Mouse (Mus musculus) heart, embryonic 12.5 days (tissue): ENCODE measurements around the gene Sdk1. TPM values are rescaled to one million over a fixed set of nuclear protein-coding genes. Genes with fewer than 3 reads are reported as not detected.

Experiments used
- ATAC-seq: fragments of 200-750 bp; cut with Nextera tagmentation; 2 replicates; pipeline ENCODE4 v1.8.0; 2017; ENCODE audit warnings: moderate TSS enrichment, moderate library complexity; ENCODE audit not compliant: insufficient number of reproducible peaks, low FRiP score
- H3K27ac ChIP-seq: fragments of 300-500 bp; sonication (generic); 2 replicates; pipeline ENCODE4 v1.5.1; 2016; ENCODE audit warnings: mild to moderate bottlenecking, moderate library complexity; ENCODE audit not compliant: poor library complexity, severe bottlenecking
- H3K27me3 ChIP-seq: fragments of 300-500 bp; sonication (generic); replicated peaks from 2 replicates; pipeline ENCODE4 v1.6.1; 2016; ENCODE audit warnings: mild to moderate bottlenecking, moderate library complexity
- H3K36me3 ChIP-seq: fragments of 300-500 bp; sonication (generic); 2 replicates; pipeline ENCODE4 v1.6.1; 2016; ENCODE audit warnings: mild to moderate bottlenecking, moderate library complexity
- H3K4me1 ChIP-seq: fragments of 300-500 bp; sonication (generic); replicated peaks from 2 replicates; pipeline ENCODE4 v1.6.1; 2016; ENCODE audit warnings: mild to moderate bottlenecking
- H3K4me2 ChIP-seq: fragments of 300-500 bp; sonication (generic); 2 replicates; pipeline ENCODE4 v1.6.1; 2016; ENCODE audit warnings: mild to moderate bottlenecking, moderate library complexity
- H3K4me3 ChIP-seq: fragments of 300-500 bp; sonication (generic); 2 replicates; pipeline ENCODE4 v1.5.1; 2016; ENCODE audit warnings: mild to moderate bottlenecking
- H3K9ac ChIP-seq: fragments of 300-500 bp; sonication (generic); 2 replicates; pipeline ENCODE4 v1.6.1; 2016; ENCODE audit warnings: mild to moderate bottlenecking, moderate library complexity
- H3K9me3 ChIP-seq: fragments of 300-500 bp; sonication (generic); replicated peaks from 2 replicates; pipeline ENCODE4 v1.6.1; 2016; ENCODE audit warnings: mild to moderate bottlenecking, moderate library complexity
- WGBS: fragments of 180-500 bp; shearing (Covaris S2); methylation state at CpG from one replicate; pipeline ENCODE4 v1.1.7; 2016; 5-methylcytosine and 5-hydroxymethylcytosine counted together
- polyA plus RNA-seq: library from polyadenylated mRNA; unstranded; fragments of >200 nt; fragmentation: Nextera tagmentation; extraction: Ambion mirVana; gene quantifications from 2 replicates; pipeline ENCODE4 v1.2.1, GENCODE M21; 2016

The Sdk1 gene
- polyA plus RNA-seq, 1 experiment from 2014 or later, result 4.4 TPM

GRCm38 (mm10) chr5:141950791-141951190, 709.5 kb downstream of the Sdk1 start:
- Histone ChIP-seq H3K4me1 (no peaks in the 10 kb centered on the region), H3K9me3 (no peaks in the 10 kb centered on the region), H3K36me3 (no peaks in the 10 kb centered on the region; the same call in 1 of the 2 replicates), H3K4me2 (no peak overlapping the region), H3K9ac (no peak overlapping the region), H3K27me3 (no peaks in the 10 kb centered on the region), H3K27ac (no peak overlapping the region), H3K4me3 (no peak overlapping the region)
- ATAC-seq, result no peak
- 82% methylated on average over 11 of the region's 11 CpGs for WGBS

GRCm38 (mm10) chr5:141952270-141952669, 711.0 kb downstream of the Sdk1 start:
- H3K4me1 ChIP-seq, result no peaks in the 10 kb centered on the region
- no peak overlapping the region for H3K9ac ChIP-seq
- WGBS, result 80% methylated on average over 2 of the region's 2 CpGs
- H3K4me2 ChIP-seq, result no peak overlapping the region
- no peaks in the 10 kb centered on the region; the same call in 1 of the 2 replicates for H3K36me3 ChIP-seq
- ATAC-seq, result no peak
- no peak overlapping the region for H3K4me3 ChIP-seq
- H3K27me3 ChIP-seq, result no peaks in the 10 kb centered on the region
- H3K27ac ChIP-seq, result no peak overlapping the region
- H3K9me3 ChIP-seq, result no peaks in the 10 kb centered on the region

- Histone ChIP-seq H3K27ac (no peak overlapping the region), H3K4me3 (no peak overlapping the region), H3K4me1 (no peaks in the 10 kb centered on the region), H3K9me3 (no peaks in the 10 kb centered on the region), H3K4me2 (no peak overlapping the region), H3K9ac (no peak overlapping the region), H3K36me3 (no peaks in the 10 kb centered on the region; the same call in 1 of the 2 replicates), H3K27me3 (no peaks in the 10 kb centered on the region)
- ATAC-seq, result no peak
- 79% methylated on average over 7 of the region's 7 CpGs for WGBS
Observed at GRCm38 (mm10) chr5:141952708-141953490, 711.6 kb downstream of the Sdk1 start.

- no peak for ATAC-seq
- H3K4me3 ChIP-seq, result no peak overlapping the region
Observed at GRCm38 (mm10) chr5:141971071-141971470, 729.8 kb downstream of the Sdk1 start.

GRCm38 (mm10) chr5:141979511-141979910, 738.2 kb downstream of the Sdk1 start:
- Histone ChIP-seq H3K4me1 (no peaks in the 10 kb centered on the region), H3K27ac (no peak overlapping the region), H3K4me2 (no peak overlapping the region), H3K27me3 (no peaks in the 10 kb centered on the region), H3K4me3 (no peak overlapping the region), H3K9me3 (no peaks in the 10 kb centered on the region), H3K36me3 (peaks cover 5% of the 10 kb centered on the region; the same call in 1 of the 2 replicates), H3K9ac (no peak overlapping the region)
- no peak for ATAC-seq

More at GRCm38 (mm10) chr5:141971071-141971470, 729.8 kb downstream of the Sdk1 start:
- Histone ChIP-seq H3K27ac (no peak overlapping the region), H3K4me1 (no peaks in the 10 kb centered on the region), H3K9me3 (no peaks in the 10 kb centered on the region), H3K27me3 (no peaks in the 10 kb centered on the region), H3K36me3 (peaks cover 16% of the 10 kb centered on the region; the same call in 1 of the 2 replicates), H3K9ac (no peak overlapping the region), H3K4me2 (no peak overlapping the region)

GRCm38 (mm10) chr5:141980746-141981145, 739.5 kb downstream of the Sdk1 start:
- H3K4me1 ChIP-seq, result no peaks in the 10 kb centered on the region
- no peaks in the 10 kb centered on the region for H3K36me3 ChIP-seq
- WGBS, result 68% methylated on average over 6 of the region's 6 CpGs
- no peak for ATAC-seq
- no peak overlapping the region for H3K9ac ChIP-seq
- no peaks in the 10 kb centered on the region for H3K9me3 ChIP-seq
- H3K27ac ChIP-seq, result no peak overlapping the region
- no peak overlapping the region for H3K4me2 ChIP-seq
- no peaks in the 10 kb centered on the region for H3K27me3 ChIP-seq
- no peak overlapping the region for H3K4me3 ChIP-seq

GRCm38 (mm10) chr5:141984322-141984721, 743.0 kb downstream of the Sdk1 start:
- Histone ChIP-seq H3K4me3 (no peak overlapping the region), H3K27me3 (no peaks in the 10 kb centered on the region), H3K4me1 (no peaks in the 10 kb centered on the region), H3K36me3 (no peaks in the 10 kb centered on the region), H3K9me3 (no peaks in the 10 kb centered on the region), H3K27ac (no peak overlapping the region), H3K9ac (no peak overlapping the region), H3K4me2 (no peak overlapping the region)
- WGBS, result 72% methylated on average over 4 of the region's 4 CpGs
- ATAC-seq, result no peak

- no peaks in the 10 kb centered on the region for H3K27me3 ChIP-seq
- no peak overlapping the region for H3K27ac ChIP-seq
- ATAC-seq, result 0 out of 2 replicates have a peak, but pooled peaks have one; percentile 53
- H3K4me2 ChIP-seq, result no peak overlapping the region
- no peaks in the 10 kb centered on the region for H3K4me1 ChIP-seq
- no peaks in the 10 kb centered on the region for H3K9me3 ChIP-seq
- no peak overlapping the region for H3K9ac ChIP-seq
- WGBS, result 7% methylated on average over 8 of the region's 8 CpGs
- no peaks in the 10 kb centered on the region for H3K36me3 ChIP-seq
- no peak overlapping the region for H3K4me3 ChIP-seq
Observed at GRCm38 (mm10) chr5:141985003-141985402, 743.7 kb downstream of the Sdk1 start.

- no peaks in the 10 kb centered on the region for H3K9me3 ChIP-seq
- no peak overlapping the region for H3K9ac ChIP-seq
- no peaks in the 10 kb centered on the region for H3K4me1 ChIP-seq
- H3K27me3 ChIP-seq, result no peaks in the 10 kb centered on the region
- H3K4me3 ChIP-seq, result no peak overlapping the region
- no peak for ATAC-seq
- WGBS, result 75% methylated on average over 4 of the region's 4 CpGs
- H3K36me3 ChIP-seq, result no peaks in the 10 kb centered on the region
- no peak overlapping the region for H3K27ac ChIP-seq
- no peak overlapping the region for H3K4me2 ChIP-seq
Observed at GRCm38 (mm10) chr5:141985551-141985950, 744.3 kb downstream of the Sdk1 start.

GRCm38 (mm10) chr5:141987287-141987799, 746.1 kb downstream of the Sdk1 start:
- ATAC-seq, result no peak
- H3K4me3 ChIP-seq, result no peak overlapping the region
- no peaks in the 10 kb centered on the region for H3K36me3 ChIP-seq
- no peaks in the 10 kb centered on the region for H3K27me3 ChIP-seq
- H3K4me2 ChIP-seq, result no peak overlapping the region
- no peaks in the 10 kb centered on the region for H3K9me3 ChIP-seq
- no peak overlapping the region for H3K27ac ChIP-seq
- no peak overlapping the region for H3K9ac ChIP-seq
- 13% methylated on average over 1 of the region's 1 CpGs for WGBS
- no peaks in the 10 kb centered on the region for H3K4me1 ChIP-seq

- no peak for ATAC-seq
- WGBS, result 62% methylated on average over 5 of the region's 5 CpGs
- no peak overlapping the region for H3K9ac ChIP-seq
- no peak overlapping the region for H3K27ac ChIP-seq
- no peaks in the 10 kb centered on the region for H3K36me3 ChIP-seq
- H3K27me3 ChIP-seq, result no peaks in the 10 kb centered on the region
- H3K9me3 ChIP-seq, result no peaks in the 10 kb centered on the region
- no peaks in the 10 kb centered on the region for H3K4me1 ChIP-seq
- no peak overlapping the region for H3K4me2 ChIP-seq
- no peak overlapping the region for H3K4me3 ChIP-seq
Observed at GRCm38 (mm10) chr5:141988685-141989084, 747.4 kb downstream of the Sdk1 start.
